Mouse (Mus musculus) mouse trophoblast stem cell (cell line): ENCODE measurements around the gene Clybl.

Experiments
- in situ Hi-C, 2 experiments: fragments of 300-500 bp; cut with MseI, MboI; formaldehyde crosslinking; loops; 2 replicates in 1 of 2; 3 replicates in 1 of 2; pipeline ENCODE4 v1.15.1; 2025

Clybl gene

GRCm38 (mm10) chr14:122246919-122247859 is 65.7 kb downstream of the Clybl start:
- in situ Hi-C loops: no loop called here

GRCm38 (mm10) chr14:122249123-122249522 is 67.6 kb downstream of the Clybl start:
- in situ Hi-C loops: no loop called here

DNA sequence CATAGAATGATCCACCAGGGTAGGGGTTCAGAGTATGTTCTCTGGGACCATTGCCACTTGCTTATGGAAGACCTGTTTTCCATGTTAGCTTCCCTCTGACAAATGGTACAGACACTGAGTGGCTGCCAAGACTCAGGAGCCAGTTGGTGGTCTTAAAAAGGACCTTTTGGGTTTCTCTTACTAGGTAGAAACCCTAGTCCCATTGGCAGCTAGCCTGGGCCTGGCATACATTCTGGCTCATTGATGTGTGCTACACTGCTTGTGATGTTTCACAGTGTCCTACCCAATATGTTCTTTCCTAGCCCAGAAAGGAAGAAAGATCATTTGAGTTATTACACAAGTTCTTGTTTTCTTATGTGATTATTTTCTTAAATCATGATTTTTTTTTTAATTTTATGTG is 69.8 kb downstream of the Clybl start:
- in situ Hi-C loops: no loop called here

- in situ Hi-C loops: no loop called here
These were observed 74.2 kb downstream of the Clybl start for GRCm38 (mm10) chr14:122255562-122256260.

- in situ Hi-C loops: no loop called here
These were observed 74.7 kb downstream of the Clybl start for GRCm38 (mm10) chr14:122256261-122256634.

DNA sequence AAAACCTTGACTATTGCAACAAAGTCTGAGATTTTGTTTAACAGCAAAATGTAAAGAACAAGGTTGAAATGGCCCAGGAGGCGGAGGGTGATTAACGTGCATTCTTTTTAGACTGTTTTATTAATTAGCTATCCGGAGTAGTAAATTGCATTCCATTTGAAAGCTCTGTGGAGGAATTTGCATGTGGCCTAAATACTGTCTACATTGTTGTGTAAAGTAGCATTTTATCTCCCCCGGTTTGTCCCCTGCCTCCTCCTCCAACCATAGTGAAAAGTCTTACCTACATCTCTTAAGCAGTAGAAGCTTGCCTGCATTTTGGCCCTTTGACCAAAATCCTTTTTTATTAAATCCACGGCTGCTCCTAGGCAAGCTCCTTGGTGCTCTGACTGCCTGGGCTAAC is 76.8 kb downstream of the Clybl start:
- in situ Hi-C loops: no loop called here

GRCm38 (mm10) chr14:122261250-122261649 is 79.7 kb downstream of the Clybl start:
- in situ Hi-C loops: no loop called here

DNA sequence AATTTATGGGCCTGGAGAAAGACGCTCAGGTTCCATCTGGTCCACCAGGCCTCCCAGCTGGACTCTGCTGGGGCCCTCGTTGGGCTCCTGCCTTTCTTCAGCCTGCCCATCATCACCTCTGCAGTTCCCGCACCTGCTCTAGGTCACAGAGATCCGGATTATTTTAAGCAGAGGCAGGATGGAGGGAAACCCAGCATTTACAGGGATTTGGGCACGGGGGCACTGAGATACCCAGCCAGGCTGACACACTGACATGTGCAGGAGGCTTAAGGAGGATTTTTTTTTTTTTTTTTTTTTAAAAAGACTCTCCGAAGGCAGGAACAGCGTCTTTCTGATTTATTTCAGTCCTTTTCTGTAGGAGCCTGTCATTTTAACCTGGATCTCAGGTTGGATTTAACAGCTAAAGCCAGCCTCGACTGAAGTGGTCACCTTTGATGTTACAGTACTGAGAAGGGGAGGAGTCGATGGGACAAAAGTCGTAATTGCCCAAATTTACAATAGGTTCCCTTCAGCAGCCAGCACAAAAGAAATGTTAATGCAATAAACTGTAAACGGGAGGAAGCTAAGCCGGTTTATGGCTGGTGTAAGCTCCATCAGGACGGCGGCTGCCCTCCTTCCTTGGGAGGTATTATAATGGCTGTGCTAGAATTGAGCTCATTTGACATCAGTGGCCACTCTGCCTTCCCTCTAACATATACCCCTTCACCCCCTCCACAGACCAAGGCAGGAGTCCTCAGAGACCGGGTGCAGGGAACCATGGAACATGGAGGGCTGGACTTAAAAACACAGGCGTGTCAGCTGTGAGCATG is 81.6 kb downstream of the Clybl start:
- in situ Hi-C loops: no loop called here

DNA sequence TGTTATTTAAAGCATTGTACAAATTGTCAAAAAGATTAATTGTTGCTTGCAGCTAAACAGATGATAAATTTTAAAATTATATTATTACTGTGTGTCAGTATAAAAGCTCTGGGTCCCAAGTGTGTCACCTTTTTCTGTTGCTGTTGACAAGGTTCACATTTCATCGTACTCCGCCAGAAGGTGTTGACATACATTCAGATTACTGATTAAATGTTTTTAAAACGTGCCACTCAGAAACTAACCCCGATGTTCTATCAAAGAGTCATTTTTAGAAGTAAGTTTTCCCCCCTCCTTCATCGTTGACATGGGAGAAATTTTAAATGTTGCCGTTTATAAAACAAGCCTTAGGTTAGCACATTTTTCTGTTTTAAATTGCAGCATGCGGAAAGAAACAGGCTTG is 83.7 kb downstream of the Clybl start:
- in situ Hi-C loops: no loop called here

GRCm38 (mm10) chr14:122267590-122267989 is 86.1 kb downstream of the Clybl start:
- in situ Hi-C loops: no loop called here

GRCm38 (mm10) chr14:122271104-122271746 is 89.7 kb downstream of the Clybl start:
- in situ Hi-C loops: no loop called here

- in situ Hi-C loops: no loop called here
These were observed 95.6 kb downstream of the Clybl start for GRCm38 (mm10) chr14:122277142-122277541.

DNA sequence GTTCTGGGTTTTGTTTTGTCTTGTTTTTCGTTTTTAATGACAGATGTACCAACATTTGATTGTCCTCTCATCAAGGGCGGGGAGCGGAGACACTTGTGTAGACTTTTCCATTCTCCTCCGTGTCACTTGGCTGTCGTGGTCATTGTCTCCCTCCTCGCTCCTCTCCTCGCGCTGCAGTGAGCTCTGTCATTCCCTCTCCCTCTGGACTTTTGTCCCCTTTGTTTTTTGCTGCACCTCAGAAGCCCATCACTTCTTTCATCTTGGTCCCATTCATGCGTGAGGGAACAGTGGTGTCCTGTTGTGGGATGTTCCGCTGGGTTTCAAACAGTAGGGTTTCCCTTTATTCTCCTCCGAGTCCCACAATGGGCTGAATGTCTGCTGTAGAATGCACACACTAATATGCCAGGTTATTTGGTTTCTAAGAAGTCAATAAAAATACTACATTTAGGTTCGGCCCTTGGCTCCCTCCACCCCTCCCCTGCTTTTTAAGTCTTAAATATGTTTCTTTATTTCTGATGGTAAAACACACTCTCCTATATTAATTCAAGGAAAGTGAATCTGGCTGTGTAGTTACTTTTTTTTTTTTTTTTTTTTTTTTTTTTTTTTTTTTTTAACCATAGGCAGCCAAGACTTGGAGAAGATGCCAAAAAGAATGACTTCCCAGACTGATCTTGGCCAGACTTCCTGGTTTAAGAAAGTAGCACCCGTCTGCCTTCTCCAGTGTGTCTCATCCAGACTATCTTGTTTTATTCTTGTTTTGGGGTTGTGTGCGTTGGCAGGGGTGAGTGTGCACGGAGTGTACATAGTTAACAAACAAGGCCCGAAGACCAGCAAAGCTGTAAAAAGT is 98.2 kb downstream of the Clybl start:
- in situ Hi-C loops: no loop called here

GRCm38 (mm10) chr14:122280309-122281071 is 99.0 kb downstream of the Clybl start:
- in situ Hi-C loops: no loop called here

DNA sequence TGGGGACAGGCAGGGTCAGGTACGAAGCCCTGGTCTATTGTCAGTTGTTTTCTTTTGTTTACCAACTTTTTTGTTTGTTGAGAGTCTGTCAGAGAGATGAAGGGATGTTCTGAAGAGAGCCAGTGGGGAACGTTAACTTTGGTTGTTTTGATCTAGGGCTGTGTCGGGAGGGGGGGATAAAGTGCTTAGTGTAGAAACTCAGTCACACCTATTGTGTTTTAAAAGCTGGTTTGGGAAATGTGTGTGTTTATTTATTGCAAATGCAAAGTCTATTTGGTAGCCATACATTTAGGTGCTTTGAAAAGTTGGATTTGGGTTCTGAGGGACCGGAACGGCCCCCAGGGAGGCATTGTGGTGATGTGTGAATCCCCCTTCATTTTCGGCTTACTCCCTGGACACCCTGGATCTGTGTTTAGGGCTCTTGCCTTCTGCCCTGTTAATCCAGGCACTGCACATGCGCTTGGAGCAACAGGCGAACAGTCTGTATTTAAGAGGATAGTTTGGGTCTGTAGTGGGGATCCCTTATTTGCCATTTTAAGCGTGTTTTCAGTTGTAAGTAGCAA is 99.6 kb downstream of the Clybl start:
- in situ Hi-C loops: no loop called here

DNA sequence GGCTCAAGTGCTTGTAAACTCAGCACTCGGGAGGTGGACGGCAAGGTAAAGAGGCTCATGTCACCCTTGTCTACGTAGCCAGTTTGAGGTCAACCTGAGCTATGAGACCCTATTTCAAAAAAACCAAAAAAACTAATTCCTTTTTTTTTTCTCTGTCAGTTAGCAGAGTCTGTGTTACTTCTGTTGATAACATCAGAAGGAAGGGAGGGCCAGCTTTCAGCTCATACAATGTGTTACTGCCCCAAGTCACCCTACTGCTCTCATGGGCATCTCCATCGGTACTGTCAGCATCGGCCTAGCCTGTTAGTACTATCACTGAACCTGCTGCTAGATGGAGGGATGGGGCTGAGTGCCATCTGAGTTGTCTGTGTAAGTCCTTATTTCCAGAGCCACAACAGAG is 102.5 kb downstream of the Clybl start:
- in situ Hi-C loops: no loop called here

GRCm38 (mm10) chr14:122296399-122296798 is 114.9 kb downstream of the Clybl start:
- in situ Hi-C loops: no loop called here

- in situ Hi-C loops: no loop called here
These were observed 115.4 kb downstream of the Clybl start for GRCm38 (mm10) chr14:122296864-122297263.

- in situ Hi-C loops: no loop called here
These were observed 116.0 kb downstream of the Clybl start for GRCm38 (mm10) chr14:122297386-122298109.
